Mouse (Mus musculus): Measurements from ENCODE around the gene Sh2d3c. TPM values are rescaled to one million over a fixed set of nuclear protein-coding genes. Genes with fewer than 3 reads are reported as not detected.

The Sh2d3c gene
- polyA plus RNA-seq, 1 experiment from 2014 or later, result 45.9 TPM

DNA sequence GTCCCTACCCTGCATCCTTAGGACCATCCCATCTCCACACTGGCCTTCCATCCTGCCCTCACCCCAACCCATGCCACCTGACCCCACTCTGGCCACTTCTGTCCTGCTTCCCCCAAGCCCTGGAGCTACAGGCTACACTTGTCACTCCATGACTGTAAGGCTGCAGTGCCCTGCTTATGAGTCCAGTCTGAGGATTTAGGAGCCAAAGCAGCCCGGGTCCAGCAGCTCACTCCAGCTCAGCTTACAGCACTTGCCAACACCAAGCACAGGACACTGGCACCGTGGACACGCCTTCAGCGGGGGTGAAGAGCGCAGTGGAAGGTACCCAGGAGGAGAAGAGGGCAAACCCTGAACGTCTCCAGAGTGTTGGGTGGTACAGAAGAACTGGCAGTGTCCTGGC lies 13.9 kb upstream of the Sh2d3c start:
- Histone ChIP-seq H3K4me2 (ENCODE audit: low read length) (no peak overlapping the region), H3K36me3 (ENCODE audit: control insufficient read depth, insufficient read depth, low read length) (peaks cover 85% of the 10 kb centered on the region), H3K4me1 (ENCODE audit: control insufficient read depth, insufficient read depth, low read length) (peaks cover 8% of the 10 kb centered on the region), H3K4me3 (replicated peaks; ENCODE audit: low read depth, low read length) (no peak overlapping the region), H3K9ac (replicated peaks; ENCODE audit: low read length) (no peak overlapping the region), H3K27ac (replicated peaks; ENCODE audit: low read depth, low read length) (no peak overlapping the region), H3K27me3 (ENCODE audit: control insufficient read depth, insufficient read depth, low read length) (no peaks in the 10 kb centered on the region), H3K9me3 (ENCODE audit: control insufficient read depth, low read length) (no peaks in the 10 kb centered on the region)
- DNase-seq, result no peak
- 97% methylated on average over 6 of the region's 6 CpGs for WGBS
- ATAC-seq (ENCODE audit: low FRiP score, low TSS enrichment), result no peak

DNA sequence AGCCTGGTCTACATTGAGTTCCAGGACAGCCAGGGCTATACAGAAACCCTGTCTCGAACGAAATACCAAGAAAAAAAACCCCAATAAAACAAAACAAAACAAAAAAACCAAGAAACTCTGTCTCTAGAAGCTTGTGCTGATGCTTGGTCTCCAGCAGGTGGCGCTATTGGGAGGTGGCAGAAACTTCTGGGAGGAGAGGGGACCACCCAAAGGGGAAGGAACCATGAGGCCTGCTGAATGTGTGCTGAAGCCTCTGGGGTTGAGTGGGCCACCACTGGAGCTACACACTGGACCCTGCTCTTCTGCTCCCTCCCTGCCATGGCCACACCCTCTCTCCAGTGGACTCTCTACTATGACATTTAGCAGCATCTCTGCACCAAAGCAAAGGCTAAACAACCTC lies 12.2 kb upstream of the Sh2d3c start:
- Histone ChIP-seq H3K4me3 (replicated peaks; ENCODE audit: low read depth, low read length) (no peak overlapping the region), H3K27me3 (ENCODE audit: control insufficient read depth, insufficient read depth, low read length) (no peaks in the 10 kb centered on the region), H3K36me3 (ENCODE audit: control insufficient read depth, insufficient read depth, low read length) (peaks cover 75% of the 10 kb centered on the region), H3K27ac (replicated peaks; ENCODE audit: low read depth, low read length) (no peak overlapping the region), H3K9ac (replicated peaks; ENCODE audit: low read length) (no peak overlapping the region), H3K4me2 (ENCODE audit: low read length) (no peak overlapping the region), H3K4me1 (ENCODE audit: control insufficient read depth, insufficient read depth, low read length) (peaks cover 8% of the 10 kb centered on the region), H3K9me3 (ENCODE audit: control insufficient read depth, low read length) (no peaks in the 10 kb centered on the region)
- 45% methylated on average over 3 of the region's 3 CpGs for WGBS
- peak; percentile 79 for DNase-seq
- ATAC-seq (ENCODE audit: low FRiP score, low TSS enrichment), result no peak

DNA sequence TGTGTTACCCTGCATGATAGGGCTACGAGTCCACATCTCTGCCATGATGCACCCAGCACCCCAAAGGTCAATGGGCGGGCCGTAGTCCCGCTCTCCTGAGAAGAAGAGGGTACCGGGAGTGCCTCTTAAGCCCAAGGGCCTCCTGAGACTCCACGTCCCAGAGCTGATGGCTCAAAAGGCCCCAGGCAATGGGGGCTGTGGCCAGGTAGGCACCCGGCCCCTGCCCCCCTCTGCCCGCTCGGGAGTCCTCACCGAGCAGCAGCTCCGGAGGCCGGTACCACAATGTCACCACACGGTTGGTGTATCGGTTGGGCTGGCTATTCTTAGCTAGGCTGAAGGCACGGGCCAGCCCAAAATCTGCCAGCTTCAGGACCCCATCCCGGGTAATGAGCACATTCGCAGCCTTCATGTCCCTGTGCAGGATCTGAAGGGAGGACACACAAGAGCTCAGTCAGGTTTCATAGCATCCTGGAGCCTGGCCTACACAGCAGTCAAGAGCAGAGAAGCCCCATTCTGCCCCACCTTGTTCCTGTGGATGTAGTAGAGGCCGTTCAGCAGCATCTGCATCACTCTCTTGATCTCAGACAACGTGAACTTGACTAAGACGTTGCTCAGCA lies 11.2 kb upstream of the Sh2d3c start:
- no peak for ATAC-seq (ENCODE audit: low FRiP score, low TSS enrichment)
- no peak overlapping the region for H3K27ac ChIP-seq (replicated peaks; ENCODE audit: low read depth, low read length)
- no peak overlapping the region for H3K9ac ChIP-seq (replicated peaks; ENCODE audit: low read length)
- H3K36me3 ChIP-seq (ENCODE audit: control insufficient read depth, insufficient read depth, low read length), result peaks cover 65% of the 10 kb centered on the region
- peaks cover 15% of the 10 kb centered on the region for H3K4me1 ChIP-seq (ENCODE audit: control insufficient read depth, insufficient read depth, low read length)
- H3K4me3 ChIP-seq (replicated peaks; ENCODE audit: low read depth, low read length), result no peak overlapping the region
- H3K4me2 ChIP-seq (ENCODE audit: low read length), result no peak overlapping the region
- no peak for DNase-seq
- H3K27me3 ChIP-seq (ENCODE audit: control insufficient read depth, insufficient read depth, low read length), result no peaks in the 10 kb centered on the region
- no peaks in the 10 kb centered on the region for H3K9me3 ChIP-seq (ENCODE audit: control insufficient read depth, low read length)
- WGBS, result 95% methylated on average over 20 of the region's 20 CpGs

DNA sequence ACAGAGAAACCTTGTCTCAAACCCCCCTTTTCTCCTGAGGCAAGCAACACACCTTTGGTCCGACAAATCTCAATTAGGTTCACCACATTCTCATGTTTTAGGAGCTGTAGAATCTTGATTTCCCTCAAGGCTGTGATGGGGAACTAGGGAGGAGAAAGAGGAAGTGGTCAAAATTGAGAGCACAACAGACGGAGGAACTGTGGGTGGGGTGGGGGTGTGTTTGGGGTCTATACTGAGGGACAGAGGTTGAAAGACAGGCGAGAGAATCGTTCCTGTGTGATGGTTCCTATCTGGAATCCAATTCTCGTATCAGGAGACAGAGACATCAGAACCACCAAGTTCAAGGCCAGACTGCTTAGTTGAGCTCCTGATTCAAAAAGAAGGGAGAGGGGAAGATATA lies 10.4 kb upstream of the Sh2d3c start:
- ATAC-seq (ENCODE audit: low FRiP score, low TSS enrichment), result no peak
- H3K27ac ChIP-seq (replicated peaks; ENCODE audit: low read depth, low read length), result no peak overlapping the region
- no peaks in the 10 kb centered on the region for H3K27me3 ChIP-seq (ENCODE audit: control insufficient read depth, insufficient read depth, low read length)
- no peak overlapping the region for H3K4me2 ChIP-seq (ENCODE audit: low read length)
- no peaks in the 10 kb centered on the region for H3K9me3 ChIP-seq (ENCODE audit: control insufficient read depth, low read length)
- peaks cover 15% of the 10 kb centered on the region for H3K4me1 ChIP-seq (ENCODE audit: control insufficient read depth, insufficient read depth, low read length)
- 85% methylated on average over 5 of the region's 5 CpGs for WGBS
- H3K4me3 ChIP-seq (replicated peaks; ENCODE audit: low read depth, low read length), result no peak overlapping the region
- peaks cover 57% of the 10 kb centered on the region for H3K36me3 ChIP-seq (ENCODE audit: control insufficient read depth, insufficient read depth, low read length)
- no peak overlapping the region for H3K9ac ChIP-seq (replicated peaks; ENCODE audit: low read length)
- no peak for DNase-seq

DNA sequence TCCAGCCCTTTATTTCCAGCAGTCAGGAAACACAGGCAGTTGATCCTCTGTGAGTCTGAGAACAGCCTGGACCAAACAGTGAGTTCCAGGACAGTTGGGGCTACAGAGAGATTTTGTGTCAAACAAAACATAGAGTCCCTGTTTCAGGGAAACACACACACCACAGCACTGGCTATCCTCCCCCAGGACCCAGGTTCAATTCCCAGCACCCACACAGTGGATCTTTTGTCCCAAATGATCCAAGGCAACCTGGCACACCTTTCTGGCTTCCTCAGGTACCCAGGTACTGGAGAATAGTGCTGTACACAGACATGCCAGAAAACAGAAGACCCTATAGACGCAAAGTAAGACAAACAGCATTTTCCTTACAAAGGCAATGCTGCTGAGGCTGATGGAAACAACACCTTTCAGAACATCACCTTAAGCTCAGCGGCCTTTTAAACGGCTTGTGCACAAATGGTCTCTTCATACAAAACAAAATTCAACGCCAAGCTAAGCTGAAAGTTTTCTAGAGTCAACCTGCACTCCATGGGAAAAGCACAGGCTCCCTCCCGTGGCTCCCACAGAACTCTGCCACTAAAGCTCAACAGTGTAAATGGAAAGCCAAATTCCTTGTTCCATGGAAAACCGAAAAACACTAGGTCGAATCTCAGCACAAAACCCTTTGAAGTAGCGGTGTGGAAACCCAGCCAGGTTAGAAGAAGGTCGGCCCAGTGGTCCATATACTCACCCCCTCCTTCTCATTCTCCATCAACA lies 9.4 kb upstream of the Sh2d3c start:
- Histone ChIP-seq H3K9me3 (ENCODE audit: control insufficient read depth, low read length) (no peaks in the 10 kb centered on the region), H3K27ac (replicated peaks; ENCODE audit: low read depth, low read length) (no peak overlapping the region), H3K4me2 (ENCODE audit: low read length) (peak overlapping the region; percentile 97), H3K9ac (replicated peaks; ENCODE audit: low read length) (peak overlapping the region; percentile 95), H3K4me3 (replicated peaks; ENCODE audit: low read depth, low read length) (peak overlapping the region; percentile 89), H3K36me3 (ENCODE audit: control insufficient read depth, insufficient read depth, low read length) (peaks cover 46% of the 10 kb centered on the region), H3K4me1 (ENCODE audit: control insufficient read depth, insufficient read depth, low read length) (peaks cover 15% of the 10 kb centered on the region), H3K27me3 (ENCODE audit: control insufficient read depth, insufficient read depth, low read length) (no peaks in the 10 kb centered on the region)
- ATAC-seq (ENCODE audit: low FRiP score, low TSS enrichment) (no peak), DNase-seq (no peak)
- WGBS, result 35% methylated on average over 9 of the region's 9 CpGs

DNA sequence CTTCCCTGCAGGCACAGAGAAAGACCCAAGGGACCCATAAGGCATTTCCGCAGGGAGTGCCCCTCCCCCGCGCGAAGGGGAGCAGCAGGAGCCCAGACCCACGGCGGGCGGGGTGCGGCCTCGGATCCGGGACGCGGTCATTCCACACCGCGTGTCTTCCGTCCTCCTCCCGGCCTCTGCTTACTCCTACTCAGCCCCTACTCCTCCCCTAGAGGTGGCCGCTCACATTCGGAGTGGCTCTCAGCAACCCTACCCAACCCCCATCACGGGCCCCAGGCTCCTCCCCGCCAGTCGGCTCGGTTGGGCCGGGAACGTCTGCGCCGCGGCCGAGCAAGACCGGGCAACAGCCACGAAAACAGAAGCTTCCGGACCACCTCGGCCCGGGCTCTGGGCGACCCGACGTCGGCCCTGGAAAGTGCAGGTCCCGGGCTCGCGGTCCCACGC lies 8.7 kb upstream of the Sh2d3c start:
- DNase-seq, result peak; percentile 47
- under 1% methylated on average over 41 of the region's 41 CpGs for WGBS
- H3K27me3 ChIP-seq (ENCODE audit: control insufficient read depth, insufficient read depth, low read length), result no peaks in the 10 kb centered on the region
- H3K4me2 ChIP-seq (ENCODE audit: low read length), result peak overlapping the region; percentile 97
- peak overlapping the region; percentile 89 for H3K4me3 ChIP-seq (replicated peaks; ENCODE audit: low read depth, low read length)
- H3K27ac ChIP-seq (replicated peaks; ENCODE audit: low read depth, low read length), result peak overlapping the region; percentile 99
- H3K36me3 ChIP-seq (ENCODE audit: control insufficient read depth, insufficient read depth, low read length), result peaks cover 40% of the 10 kb centered on the region
- H3K4me1 ChIP-seq (ENCODE audit: control insufficient read depth, insufficient read depth, low read length), result peaks cover 15% of the 10 kb centered on the region
- peak; percentile 31 for ATAC-seq (ENCODE audit: low FRiP score, low TSS enrichment)
- no peaks in the 10 kb centered on the region for H3K9me3 ChIP-seq (ENCODE audit: control insufficient read depth, low read length)
- H3K9ac ChIP-seq (replicated peaks; ENCODE audit: low read length), result peak overlapping the region; percentile 95

DNA sequence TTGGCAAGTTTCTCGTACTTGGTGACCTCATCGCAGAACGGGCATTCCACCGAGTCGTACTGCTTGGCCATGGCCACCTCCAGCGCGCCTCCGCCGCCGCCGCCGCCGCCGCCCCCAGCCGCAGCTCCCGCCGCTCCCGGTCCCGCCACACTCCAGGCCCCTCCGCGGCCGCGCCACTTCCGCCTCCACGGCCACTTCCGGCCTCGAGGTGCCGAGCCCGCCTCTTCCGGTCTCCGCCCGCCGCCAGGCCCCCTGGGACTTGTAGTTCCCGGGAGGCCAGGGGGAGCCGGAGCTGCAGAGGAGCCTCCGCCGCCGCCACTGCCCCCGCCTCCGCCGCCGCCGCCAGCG lies 8.3 kb upstream of the Sh2d3c start:
- no peaks in the 10 kb centered on the region for H3K27me3 ChIP-seq (ENCODE audit: control insufficient read depth, insufficient read depth, low read length)
- H3K9me3 ChIP-seq (ENCODE audit: control insufficient read depth, low read length), result no peaks in the 10 kb centered on the region
- ATAC-seq (ENCODE audit: low FRiP score, low TSS enrichment), result peak; percentile 88
- H3K27ac ChIP-seq (replicated peaks; ENCODE audit: low read depth, low read length), result peak overlapping the region; percentile 99
- peak overlapping the region; percentile 97 for H3K4me2 ChIP-seq (ENCODE audit: low read length)
- peak overlapping the region; percentile 95 for H3K9ac ChIP-seq (replicated peaks; ENCODE audit: low read length)
- peaks cover 15% of the 10 kb centered on the region for H3K4me1 ChIP-seq (ENCODE audit: control insufficient read depth, insufficient read depth, low read length)
- WGBS, result 0% methylated on average over 44 of the region's 44 CpGs
- peak overlapping the region; percentile 89 for H3K4me3 ChIP-seq (replicated peaks; ENCODE audit: low read depth, low read length)
- peaks cover 37% of the 10 kb centered on the region for H3K36me3 ChIP-seq (ENCODE audit: control insufficient read depth, insufficient read depth, low read length)
- peak; percentile 97 for DNase-seq

DNA sequence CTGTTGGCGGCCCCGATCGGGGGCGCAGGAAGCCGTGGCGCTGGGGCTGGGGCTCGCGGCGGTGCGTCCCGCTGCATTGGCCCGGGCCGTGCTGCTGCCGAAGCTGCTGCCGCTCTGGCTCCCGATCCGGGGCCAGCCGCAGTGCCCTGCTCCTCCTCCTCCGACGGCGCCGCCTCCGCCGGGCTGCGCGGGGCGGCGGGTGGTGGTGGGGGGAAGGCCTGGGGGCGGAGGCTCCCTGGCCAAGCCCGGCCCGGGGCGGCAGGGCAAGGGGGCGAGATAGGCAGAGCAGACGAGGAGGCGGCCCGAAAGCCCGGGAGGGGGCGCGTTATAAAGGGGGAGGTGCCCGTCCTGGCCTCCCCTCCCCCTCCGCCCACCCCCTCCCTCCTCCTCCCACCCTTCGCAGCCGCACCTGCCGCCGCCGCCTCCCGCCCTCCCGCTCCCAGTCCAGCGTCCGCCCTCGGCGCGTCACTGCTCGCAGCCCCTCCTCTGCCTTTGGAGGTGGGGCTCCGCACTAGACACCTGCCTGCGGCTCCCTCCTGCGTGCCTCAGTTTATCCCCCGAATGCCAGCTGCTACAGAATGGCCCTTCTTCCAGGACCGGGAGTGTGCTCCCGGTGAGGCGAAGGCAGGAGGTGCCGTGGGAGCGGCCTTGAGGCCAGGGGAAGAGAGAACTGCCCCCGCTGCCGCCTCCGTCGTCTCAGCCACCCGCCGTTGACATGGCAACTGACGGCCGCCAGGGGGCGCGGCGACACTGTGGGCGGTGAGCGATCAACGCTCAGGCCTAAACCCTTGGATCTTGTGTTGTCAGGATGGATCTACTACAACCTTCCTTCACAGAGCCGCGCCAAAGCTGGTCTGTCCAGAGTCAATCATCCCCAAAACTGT lies 7.7 kb upstream of the Sh2d3c start, which contains the start of gene Cdk9:
Gene Cdk9, minus strand, starts transcription at position 143 of the 884 bp plus-strand sequence.
- Histone ChIP-seq H3K4me3 (replicated peaks; ENCODE audit: low read depth, low read length) (peak within 1 kb of the TSS; percentile 89), H3K4me2 (ENCODE audit: low read length) (peak within 1 kb of the TSS; percentile 97), H3K36me3 (ENCODE audit: control insufficient read depth, insufficient read depth, low read length) (peaks cover 31% of the 10 kb centered on the region), H3K27me3 (ENCODE audit: control insufficient read depth, insufficient read depth, low read length) (no peaks in the 10 kb centered on the region), H3K4me1 (ENCODE audit: control insufficient read depth, insufficient read depth, low read length) (peaks cover 15% of the 10 kb centered on the region), H3K9me3 (ENCODE audit: control insufficient read depth, low read length) (no peaks in the 10 kb centered on the region), H3K27ac (replicated peaks; ENCODE audit: low read depth, low read length) (peak within 1 kb of the TSS; percentile 99), H3K9ac (replicated peaks; ENCODE audit: low read length) (peak within 1 kb of the TSS; percentile 95)
- peak; percentile 95 for DNase-seq
- peak; percentile 89 for ATAC-seq (ENCODE audit: low FRiP score, low TSS enrichment)
- WGBS, result under 1% methylated on average over 53 of the region's 79 CpGs

Data from midbrain, embryonic 14.5 days (tissue).